Mouse (Mus musculus) cortical plate, adult 2 months (tissue): ENCODE data around the gene Ninj2.

Experiments used
- CTCF ChIP-seq: fragments of 200-500 bp; IDR thresholded peaks from 2 replicates; pipeline ENCODE4 v1.5.1; 2011; ENCODE audit warnings: mild to moderate bottlenecking, control low read depth, low read length; ENCODE audit not compliant: insufficient read depth; ENCODE audit errors: extremely low read depth
- POLR2A ChIP-seq: fragments of 200-500 bp; IDR thresholded peaks from 2 replicates; pipeline ENCODE4 v1.6.1; 2011; ENCODE audit warnings: mild to moderate bottlenecking, low read length, control low read depth; ENCODE audit not compliant: insufficient read depth; ENCODE audit errors: extremely low read depth

DNA sequence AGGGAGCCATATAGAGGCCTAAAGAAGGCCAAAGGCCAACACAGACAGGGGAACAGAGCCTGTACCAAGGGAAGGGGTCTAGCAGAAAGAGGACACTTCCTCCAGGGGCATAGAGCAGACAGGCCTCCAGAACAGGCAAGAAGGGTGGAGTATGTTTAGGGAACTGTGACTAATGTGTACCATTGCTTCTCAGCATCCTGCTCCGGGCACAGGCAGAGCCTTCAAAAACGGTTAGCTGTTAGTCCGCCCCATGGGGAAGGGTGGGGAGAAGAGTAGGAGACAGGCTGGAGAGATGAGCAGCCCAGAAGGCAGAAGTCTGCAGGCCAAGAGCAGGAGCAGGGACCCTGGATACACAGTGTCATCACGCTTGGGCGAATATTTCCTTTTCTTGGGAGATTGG lies 96.1 kb downstream of the Ninj2 start:
- no peak for TF ChIP-seq CTCF
- TF ChIP-seq POLR2A = no peak
